Mouse (Mus musculus) stomach, postnatal 0 days (tissue): Measurements from ENCODE around the gene Galnt6. TPM values are rescaled to one million over a fixed set of nuclear protein-coding genes. Genes with fewer than 3 reads are reported as not detected.
A peak's percentile ranks its signal among the peaks of the same experiment; 100 is the strongest.

Experiments used
- ATAC-seq: fragments of 200-750 bp; cut with Nextera tagmentation; 2 replicates; pipeline ENCODE4 v1.8.0; 2017; ENCODE audit not compliant: low FRiP score, low TSS enrichment
- DNase-seq: peaks from one replicate; pipeline ENCODE4 v3.0.0-alpha.2; 2016; ENCODE audit warnings: low spot score
- H3K27ac ChIP-seq: fragments of 300-500 bp; sonication (generic); replicated peaks from 2 replicates; pipeline ENCODE4 v1.5.1; 2014; ENCODE audit warnings: mild to moderate bottlenecking, control low read depth
- H3K27me3 ChIP-seq: fragments of 300-500 bp; sonication (generic); 2 replicates; pipeline ENCODE4 v1.6.1; 2014; ENCODE audit warnings: low read length; ENCODE audit not compliant: control insufficient read depth, insufficient read depth
- H3K36me3 ChIP-seq: fragments of 300-500 bp; sonication (generic); 2 replicates; pipeline ENCODE4 v1.6.1; 2014; ENCODE audit warnings: low read length, mixed read lengths; ENCODE audit not compliant: control insufficient read depth, insufficient read depth
- H3K4me1 ChIP-seq: fragments of 300-500 bp; sonication (generic); replicated peaks from 2 replicates; pipeline ENCODE4 v1.6.1; 2014; ENCODE audit warnings: antibody characterized with exemption; ENCODE audit not compliant: control insufficient read depth, insufficient read depth
- H3K4me2 ChIP-seq: fragments of 300-500 bp; sonication (generic); replicated peaks from 2 replicates; pipeline ENCODE4 v1.6.1; 2014; ENCODE audit warnings: low read depth, mild to moderate bottlenecking, control low read depth, moderate library complexity
- H3K4me3 ChIP-seq: fragments of 300-500 bp; sonication (generic); 2 replicates; pipeline ENCODE4 v1.5.1; 2014; ENCODE audit warnings: low read depth, low read length, control low read depth
- H3K9ac ChIP-seq: fragments of 300-500 bp; sonication (generic); 2 replicates; pipeline ENCODE4 v1.6.1; 2014; ENCODE audit warnings: mild to moderate bottlenecking, low read length, control low read depth, mixed read lengths
- H3K9me3 ChIP-seq: fragments of 300-500 bp; sonication (generic); 2 replicates; pipeline ENCODE4 v1.6.1; 2016; ENCODE audit warnings: low read length; ENCODE audit not compliant: control insufficient read depth
- CTCF ChIP-seq: IDR thresholded peaks from 2 replicates; pipeline ENCODE4 v1.5.1; 2016; ENCODE audit warnings: antibody characterized with exemption, low read depth, mild to moderate bottlenecking, moderate library complexity
- EP300 ChIP-seq: optimal IDR thresholded peaks from 2 replicates; pipeline ENCODE3; 2016; ENCODE audit warnings: antibody characterized with exemption
- WGBS: fragments of 180-500 bp; shearing (Covaris S2); extraction: QIAGEN DNeasy Blood & Tissue Kit; methylation state at CpG from one replicate; pipeline ENCODE4 v1.1.7; 2014; 5-methylcytosine and 5-hydroxymethylcytosine counted together
- polyA plus RNA-seq: library from polyadenylated mRNA; unstranded; fragments of >200 nt; fragmentation: Nextera tagmentation; extraction: Ambion mirVana; gene quantifications from 2 replicates; pipeline ENCODE4 v1.2.1, GENCODE M21; 2015

Gene Galnt6
- polyA plus RNA-seq, 1 experiment from 2014 or later: 11.0 TPM

- Histone ChIP-seq H3K4me3 (no peak overlapping the region), H3K36me3 (no peaks in the 10 kb centered on the region), H3K4me2 (no peak overlapping the region), H3K4me1 (no peaks in the 10 kb centered on the region), H3K9ac (no peak overlapping the region), H3K27ac (no peak overlapping the region), H3K27me3 (no peaks in the 10 kb centered on the region), H3K9me3 (no peaks in the 10 kb centered on the region)
- ATAC-seq (peak; percentile 39; the same call in 1 of the 2 replicates), DNase-seq (peak; percentile 65)
- TF ChIP-seq EP300 (no peak), CTCF (no peak)
- WGBS: 49% methylated on average over 10 of the region's 10 CpGs
Measured at GRCm38 (mm10) chr15:100749751-100750538, 20.8 kb upstream of the Galnt6 start.

- Histone ChIP-seq H3K27ac (no peak overlapping the region), H3K9me3 (no peaks in the 10 kb centered on the region)
- DNase-seq: no peak
Measured at GRCm38 (mm10) chr15:100748584-100748983, 19.4 kb upstream of the Galnt6 start.

GRCm38 (mm10) chr15:100747121-100747963, 18.2 kb upstream of the Galnt6 start:
- H3K9ac ChIP-seq: no peak overlapping the region
- H3K36me3 ChIP-seq: no peaks in the 10 kb centered on the region
- no peaks in the 10 kb centered on the region for H3K4me1 ChIP-seq
- ATAC-seq: peak; percentile 86
- H3K27ac ChIP-seq: no peak overlapping the region
- peak overlapping the region; percentile 1; the same call in 1 of the 2 replicates for H3K4me3 ChIP-seq
- DNase-seq: peak; percentile 83
- H3K4me2 ChIP-seq: peak overlapping the region; percentile 46
- WGBS: 2% methylated on average over 27 of the region's 27 CpGs
- no peaks in the 10 kb centered on the region for H3K9me3 ChIP-seq
- TF ChIP-seq EP300 (no peak), CTCF (no peak)
- no peaks in the 10 kb centered on the region for H3K27me3 ChIP-seq

More at GRCm38 (mm10) chr15:100748584-100748983, 19.4 kb upstream of the Galnt6 start:
- no peak for ATAC-seq
- no peak for TF ChIP-seq EP300
- no peak for TF ChIP-seq CTCF
- no peak overlapping the region for H3K9ac ChIP-seq
- H3K4me1 ChIP-seq: no peaks in the 10 kb centered on the region
- no peak overlapping the region for H3K4me2 ChIP-seq
- H3K27me3 ChIP-seq: no peaks in the 10 kb centered on the region
- H3K36me3 ChIP-seq: no peaks in the 10 kb centered on the region
- WGBS: 81% methylated on average over 3 of the region's 3 CpGs
- H3K4me3 ChIP-seq: no peak overlapping the region

- Histone ChIP-seq H3K9me3 (no peaks in the 10 kb centered on the region), H3K4me3 (no peak overlapping the region), H3K36me3 (no peaks in the 10 kb centered on the region), H3K4me1 (no peaks in the 10 kb centered on the region), H3K27ac (no peak overlapping the region), H3K9ac (no peak overlapping the region), H3K27me3 (no peaks in the 10 kb centered on the region), H3K4me2 (peak overlapping the region; percentile 46)
- ATAC-seq: no peak
- DNase-seq: no peak
- TF ChIP-seq CTCF (no peak), EP300 (no peak)
- 26% methylated on average over 6 of the region's 6 CpGs for WGBS
Measured at GRCm38 (mm10) chr15:100746478-100747120, 17.4 kb upstream of the Galnt6 start.

- TF ChIP-seq EP300 (no peak), CTCF (no peak)
Measured at GRCm38 (mm10) chr15:100743238-100743637, 14.1 kb upstream of the Galnt6 start.

More at GRCm38 (mm10) chr15:100743238-100743637, 14.1 kb upstream of the Galnt6 start:
- no peak overlapping the region for H3K27ac ChIP-seq
- H3K4me1 ChIP-seq: no peaks in the 10 kb centered on the region
- ATAC-seq (no peak), DNase-seq (no peak)
- H3K36me3 ChIP-seq: no peaks in the 10 kb centered on the region
- H3K9ac ChIP-seq: no peak overlapping the region
- no peaks in the 10 kb centered on the region for H3K27me3 ChIP-seq
- no peaks in the 10 kb centered on the region for H3K9me3 ChIP-seq
- WGBS: 93% methylated on average over 6 of the region's 6 CpGs
- H3K4me2 ChIP-seq: no peak overlapping the region
- no peak overlapping the region for H3K4me3 ChIP-seq
